Mouse (Mus musculus): ENCODE measurements at regions not wholly inside any gene's neighbourhood (a gene's known extent, or its start where the extent isn't known, plus 50 kb on each side); places are given as distances from the start of the nearest gene placed in this dataset.

GRCm38 (mm10) chr12:13164791-13165190 lies 84.2 kb downstream of the Ddx1 start:
- DNase-seq (ENCODE audit: low read depth), result no peak

GRCm38 (mm10) chr12:13161051-13161450 lies 88.0 kb downstream of the Ddx1 start:
- DNase-seq (ENCODE audit: low read depth), result no peak

DNA sequence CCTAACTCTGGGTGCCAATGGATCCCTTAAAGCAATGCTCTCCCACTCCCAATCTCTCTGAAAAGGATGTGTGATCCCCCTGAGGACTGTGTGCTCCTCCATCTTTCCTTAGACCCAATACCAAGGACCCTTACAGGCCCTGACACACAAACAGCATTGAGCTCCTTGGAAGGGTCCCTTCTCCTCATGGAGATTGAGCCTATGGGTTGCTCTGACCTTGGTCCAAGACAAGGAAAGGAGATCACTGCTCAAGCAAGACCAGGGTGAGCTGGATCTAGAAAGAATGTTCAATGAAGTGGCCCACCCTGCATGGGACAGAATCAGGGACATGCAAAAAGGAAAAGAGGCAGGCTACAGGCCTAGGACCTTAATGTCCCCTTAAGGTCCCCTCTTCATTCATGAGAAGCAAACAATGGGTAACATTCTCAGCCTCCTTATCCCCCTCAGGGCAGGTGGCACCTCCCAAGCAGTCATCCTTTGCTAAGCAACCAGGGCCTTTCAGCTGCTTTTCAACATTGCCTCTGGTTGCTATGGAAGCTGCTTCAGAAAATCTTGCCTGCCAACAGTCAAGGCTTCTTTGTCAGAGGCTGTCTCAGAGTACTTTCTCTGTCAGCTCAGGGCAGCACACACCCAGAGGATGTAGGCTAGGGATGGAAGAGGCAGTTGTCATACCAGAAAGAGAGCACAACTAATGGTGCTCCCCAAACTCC lies 89.5 kb downstream of the Ddx1 start:
- DNase-seq (ENCODE audit: low read depth), result no peak

- DNase-seq (ENCODE audit: low read depth), result no peak
Observed at GRCm38 (mm10) chr12:13157666-13158381, 91.2 kb downstream of the Ddx1 start.

DNA sequence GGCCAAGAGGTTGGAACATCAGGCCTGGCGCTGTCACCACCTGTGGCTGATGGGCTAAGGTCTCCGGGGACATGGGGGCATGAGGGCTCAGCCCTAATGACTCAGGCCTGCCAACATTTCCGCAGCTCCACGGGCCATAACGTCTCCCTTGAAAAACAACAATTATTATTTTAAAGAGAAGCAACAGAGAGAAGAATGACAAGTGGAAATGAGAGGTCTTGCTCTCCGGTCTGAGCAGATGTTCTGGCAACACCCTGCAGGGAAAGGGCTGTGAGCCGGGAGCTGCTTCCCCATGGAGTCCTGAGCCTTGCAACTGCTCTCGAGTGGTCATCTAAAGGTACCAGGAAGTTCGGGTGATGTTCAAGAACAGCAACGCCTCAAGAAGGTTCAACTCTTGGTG lies 91.9 kb downstream of the Ddx1 start:
- DNase-seq (ENCODE audit: low read depth), result no peak

DNA sequence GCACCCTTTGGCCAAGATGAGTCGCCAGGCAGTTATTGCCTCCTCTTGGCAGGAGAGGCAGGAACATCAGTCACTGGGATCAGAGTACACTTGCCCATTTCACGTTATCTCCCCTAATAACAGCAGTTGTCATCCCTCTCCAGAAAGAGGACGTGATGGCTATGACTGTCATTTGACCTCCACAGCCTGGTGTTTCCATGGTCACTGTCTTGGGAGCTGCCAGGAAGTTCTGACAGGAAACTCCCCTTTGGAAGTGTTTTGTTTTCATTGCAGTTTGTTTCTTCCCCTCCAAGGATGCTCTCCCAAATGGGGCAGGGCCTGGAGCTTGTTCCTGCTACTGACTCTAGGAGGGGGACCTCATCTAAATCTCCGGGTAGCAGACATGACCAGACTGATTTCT lies 98.3 kb downstream of the Ddx1 start:
- no peak for DNase-seq (ENCODE audit: low read depth)

DNA sequence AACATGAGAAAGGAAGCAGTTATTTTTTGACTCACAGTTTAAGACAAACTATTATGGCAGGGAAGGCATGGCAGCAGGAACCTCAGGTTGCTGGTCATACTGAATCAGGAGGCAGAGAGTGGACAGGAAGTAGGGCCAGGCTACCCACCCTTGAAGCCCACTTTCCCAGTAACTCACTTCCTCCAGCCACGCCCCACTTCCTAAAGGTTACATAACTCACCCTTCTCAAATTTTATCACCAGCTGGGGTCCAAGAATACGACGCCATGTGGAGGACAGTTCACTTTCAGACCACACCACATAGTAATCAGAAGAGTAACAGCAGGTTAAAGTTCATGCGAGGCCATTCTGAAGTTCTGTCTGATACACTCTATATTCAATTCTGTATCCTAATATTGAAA lies 101.8 kb downstream of the Ddx1 start:
- DNase-seq (ENCODE audit: low read depth), result no peak

- DNase-seq (ENCODE audit: low read depth), result no peak
Observed at GRCm38 (mm10) chr12:13145186-13146115, 103.6 kb downstream of the Ddx1 start.

DNA sequence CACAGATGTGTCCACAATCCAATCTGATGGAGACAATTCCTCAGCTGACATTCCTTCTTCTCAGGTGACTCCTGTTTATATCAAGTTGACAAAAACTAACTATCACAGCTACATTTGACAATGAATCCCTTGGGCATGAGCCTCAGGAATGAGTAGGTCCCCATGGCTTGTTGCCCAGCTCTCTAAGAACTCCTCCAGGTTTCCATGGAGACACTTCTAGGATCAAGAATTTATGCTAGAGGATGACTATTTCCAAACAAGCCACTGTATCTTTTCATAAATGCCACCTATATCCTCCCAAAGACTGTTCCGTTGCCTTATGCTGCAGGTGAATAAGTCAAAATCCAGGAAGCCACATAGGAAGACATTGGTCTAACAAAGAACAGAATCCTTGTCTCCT lies 104.3 kb downstream of the Ddx1 start:
- no peak for DNase-seq (ENCODE audit: low read depth)

DNA sequence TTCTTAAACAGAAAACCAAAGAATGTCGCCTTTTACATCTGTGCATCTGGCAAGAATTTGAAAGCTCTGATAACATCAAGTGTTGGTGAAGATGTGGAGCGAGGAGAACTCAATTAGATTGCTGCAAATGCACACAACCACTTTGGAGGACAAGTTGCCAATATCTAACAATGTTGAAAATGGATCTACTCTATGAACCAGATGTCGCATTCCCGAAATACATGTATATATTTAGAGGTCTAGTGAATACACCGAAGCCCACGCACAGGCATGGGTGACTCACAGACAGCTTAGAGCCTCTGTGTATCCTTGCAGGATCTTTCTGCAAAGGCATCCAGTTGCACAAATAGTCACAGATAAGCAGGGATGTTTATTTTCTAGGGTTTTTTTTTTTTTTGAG lies 108.4 kb downstream of the Ddx1 start:
- DNase-seq (ENCODE audit: low read depth), result no peak

DNA sequence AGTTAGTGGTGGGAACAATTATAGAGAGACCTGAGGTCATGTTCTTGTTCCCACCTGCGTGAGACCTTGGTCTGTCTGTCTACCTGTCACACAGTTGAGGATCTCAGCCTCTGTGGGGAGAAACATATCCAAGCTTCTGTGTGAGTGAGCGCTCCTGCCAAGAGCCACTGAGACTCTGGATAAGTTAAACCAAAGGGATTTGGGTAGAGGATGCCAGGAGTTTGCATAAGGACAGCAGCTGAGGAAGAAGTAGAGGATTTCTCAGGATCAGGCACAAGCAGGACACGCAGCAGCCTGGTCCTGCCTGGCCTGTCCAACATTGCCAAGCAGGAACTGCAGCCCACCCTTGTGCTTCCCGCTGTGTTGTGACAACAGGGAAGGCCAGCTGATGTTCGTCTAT lies 109.8 kb downstream of the Ddx1 start:
- no peak for DNase-seq (ENCODE audit: low read depth)

DNA sequence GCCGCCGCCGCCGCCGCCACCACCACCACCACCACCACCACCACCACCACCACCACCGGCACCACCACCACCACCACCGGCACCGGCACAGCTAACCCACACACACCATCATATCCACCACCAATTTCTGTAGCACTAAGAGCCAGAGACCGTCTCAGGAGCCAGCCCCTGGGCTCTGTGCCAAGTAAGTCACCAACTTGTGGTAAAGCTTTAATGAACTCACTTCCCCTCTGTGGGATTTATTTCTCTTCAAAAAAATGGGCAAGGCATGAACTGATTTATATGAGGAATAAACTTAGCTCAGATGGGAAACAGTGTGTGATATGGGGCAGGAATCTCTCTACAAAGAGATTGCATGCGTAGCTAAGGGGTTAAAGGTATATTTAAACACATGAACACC lies 114.8 kb downstream of the Ddx1 start:
- DNase-seq (ENCODE audit: low read depth), result no peak

DNA sequence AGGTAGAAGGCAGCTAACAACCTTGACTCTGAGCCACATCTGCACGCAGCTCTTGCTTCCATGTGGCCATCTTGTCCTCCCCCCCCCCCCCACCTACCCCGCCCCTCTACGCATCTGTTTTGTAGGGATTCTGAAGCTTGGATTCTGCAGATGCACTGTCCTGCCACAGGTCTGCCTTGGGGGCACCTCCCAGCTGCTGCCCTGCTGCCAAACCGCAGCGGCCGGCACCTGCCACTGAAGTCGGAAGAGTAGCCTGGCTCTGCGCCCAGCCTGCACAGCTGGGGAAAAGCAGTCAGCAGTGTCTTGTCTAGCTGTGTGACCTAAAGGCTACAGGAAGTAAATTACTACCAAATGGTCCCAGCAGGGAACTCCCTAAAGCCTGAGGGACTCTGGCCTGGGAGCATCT lies 119.3 kb downstream of the Ddx1 start:
- no peak for DNase-seq (ENCODE audit: low read depth)

DNA sequence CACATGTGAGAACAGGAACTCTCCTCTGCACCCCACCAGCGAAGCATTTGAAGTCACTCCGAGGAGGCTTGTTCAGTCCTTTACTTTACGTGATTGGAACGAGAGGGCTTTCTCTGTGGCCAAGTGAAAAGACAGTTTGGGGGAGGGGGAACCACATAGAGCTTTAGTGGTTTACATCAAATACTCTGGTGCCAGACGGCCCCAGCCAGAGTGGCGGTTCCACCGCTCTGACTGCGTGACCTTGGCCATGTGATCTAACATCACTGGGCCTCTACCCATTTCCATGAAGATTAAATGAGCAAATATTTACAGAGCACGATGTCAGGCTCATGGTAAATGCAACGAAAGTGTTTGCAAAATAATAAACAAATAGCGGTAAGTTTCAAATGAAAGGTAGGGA lies 121.6 kb downstream of the Ddx1 start:
- DNase-seq (ENCODE audit: low read depth), result no peak

DNA sequence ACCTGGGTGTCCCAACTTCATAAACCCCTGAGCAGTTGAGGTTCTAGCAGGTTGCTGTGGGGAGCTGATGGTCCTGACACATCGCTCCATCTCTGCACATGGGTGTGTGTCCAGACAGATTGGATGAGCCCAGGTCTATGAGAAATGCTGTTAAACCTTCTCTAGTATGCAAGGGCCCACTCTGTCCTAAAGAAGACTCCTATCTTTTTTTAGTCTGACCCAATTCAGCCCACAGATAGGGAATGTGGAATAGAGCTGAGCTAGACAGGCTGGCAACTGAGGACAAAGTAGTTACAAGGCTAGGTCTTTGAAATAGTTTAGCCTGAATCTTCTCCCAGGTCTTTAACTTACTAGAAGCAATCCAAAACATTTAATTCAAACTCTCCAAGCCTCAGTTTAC lies 124.0 kb downstream of the Ddx1 start:
- DNase-seq (ENCODE audit: low read depth), result no peak

DNA sequence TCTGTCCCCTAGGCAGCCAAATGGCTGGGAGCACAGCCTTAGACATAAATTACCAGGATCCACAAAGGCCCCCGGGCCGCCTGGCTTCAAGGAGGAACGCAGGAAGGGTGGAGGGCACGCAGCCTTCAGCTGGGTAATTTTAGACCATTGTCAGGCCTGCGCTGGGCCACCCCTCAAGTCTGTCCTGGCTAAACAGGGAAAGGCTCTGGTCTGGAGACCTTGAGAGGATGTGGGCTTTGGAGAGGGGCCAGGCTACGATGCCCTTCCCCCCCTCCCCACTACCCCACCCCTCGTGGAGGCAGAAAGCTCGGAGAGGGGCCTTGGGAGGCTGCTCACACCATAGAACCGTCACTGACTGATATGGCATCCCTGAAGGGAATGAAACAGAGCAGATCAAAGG lies 126.7 kb downstream of the Ddx1 start:
- no peak for DNase-seq (ENCODE audit: low read depth)

- DNase-seq (ENCODE audit: low read depth), result no peak
Observed at GRCm38 (mm10) chr12:13120581-13120980, 128.4 kb downstream of the Ddx1 start.

DNA sequence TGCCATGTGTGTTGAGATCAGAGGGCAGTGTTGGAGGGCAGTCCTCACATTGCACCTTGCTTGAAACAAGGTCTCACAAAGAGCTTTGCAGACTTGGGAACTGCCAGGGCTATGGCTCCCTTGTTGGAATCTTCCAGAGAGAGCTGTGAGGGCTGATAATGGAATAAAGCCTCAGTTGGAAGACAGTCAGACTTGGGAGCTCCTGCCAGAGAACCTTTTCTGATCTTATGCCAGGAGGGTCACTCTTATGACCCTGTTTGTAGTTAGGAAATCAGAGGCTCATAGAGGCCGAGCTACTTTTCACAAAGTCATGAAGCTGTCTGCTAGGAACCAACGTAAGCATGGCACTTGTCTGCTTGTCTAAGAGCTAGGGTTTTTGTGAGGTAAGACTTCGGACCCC lies 129.4 kb downstream of the Ddx1 start:
- no peak for DNase-seq (ENCODE audit: low read depth)

GRCm38 (mm10) chr12:13118026-13118425 lies 131.0 kb downstream of the Ddx1 start:
- no peak for DNase-seq (ENCODE audit: low read depth)

DNA sequence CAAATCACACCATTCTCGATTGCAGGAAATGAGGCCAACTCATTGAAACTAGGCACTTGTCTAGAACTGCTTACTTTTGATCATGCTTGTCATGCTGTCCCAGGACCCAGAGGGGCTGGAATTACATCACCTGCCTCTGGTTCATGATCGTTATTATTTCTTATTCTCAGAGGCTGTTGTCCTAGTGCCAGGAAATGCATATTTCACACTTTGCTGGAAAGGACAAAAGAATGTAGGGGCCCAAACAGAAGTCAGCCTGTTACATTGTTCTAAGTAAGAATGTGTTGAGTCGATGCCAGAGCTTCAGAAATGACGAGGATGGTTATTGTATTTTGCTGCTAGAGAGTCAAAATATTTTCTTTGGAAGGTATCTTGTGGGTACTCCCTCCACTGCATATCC lies 134.7 kb downstream of the Ddx1 start:
- DNase-seq (ENCODE audit: low read depth), result no peak

GRCm38 (mm10) chr12:13106931-13107330 lies 142.1 kb downstream of the Ddx1 start:
- DNase-seq (ENCODE audit: low read depth), result no peak

DNA sequence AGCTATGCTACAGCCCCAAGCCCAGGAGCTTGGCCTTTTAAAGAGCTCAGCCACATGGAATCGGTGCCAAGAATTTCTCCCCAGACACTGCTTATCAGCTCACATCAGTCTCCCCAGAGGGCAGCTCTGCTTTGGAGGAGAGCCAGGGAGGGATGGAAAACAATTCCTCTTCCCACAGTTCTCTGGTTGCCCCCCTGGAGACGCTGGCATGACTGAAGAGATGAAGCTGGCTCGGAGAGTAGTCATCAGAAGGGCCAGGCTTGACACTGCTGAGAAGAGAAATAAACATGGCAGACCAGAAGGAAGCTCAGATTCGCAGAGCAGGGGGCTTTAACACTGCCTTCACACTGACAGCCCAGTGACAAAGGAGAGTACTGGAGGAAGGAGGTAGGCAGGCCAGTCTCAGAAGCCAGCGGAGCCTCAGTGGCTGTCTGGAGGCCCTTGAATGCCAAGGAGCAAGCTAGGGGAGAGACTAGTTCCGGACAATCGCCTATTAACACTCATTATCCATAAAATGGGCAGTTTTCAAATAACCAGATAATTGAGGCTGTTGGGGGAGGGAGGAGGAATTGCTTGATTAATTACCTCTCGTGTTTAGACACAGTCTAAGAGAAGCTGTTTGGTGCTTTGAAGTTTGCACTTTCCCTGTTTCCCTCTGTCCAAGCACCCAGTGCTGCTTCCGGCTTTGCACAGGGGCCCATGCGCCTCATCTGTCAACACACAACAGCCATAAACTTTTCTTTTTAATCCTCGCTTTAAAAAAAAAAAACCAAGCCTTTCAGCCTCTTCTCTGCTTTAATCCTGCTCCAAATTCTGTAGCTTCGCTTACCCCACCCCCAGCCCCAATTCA lies 148.3 kb downstream of the Ddx1 start:
- no peak for DNase-seq (ENCODE audit: low read depth)
